In the genomic region with DNA sequence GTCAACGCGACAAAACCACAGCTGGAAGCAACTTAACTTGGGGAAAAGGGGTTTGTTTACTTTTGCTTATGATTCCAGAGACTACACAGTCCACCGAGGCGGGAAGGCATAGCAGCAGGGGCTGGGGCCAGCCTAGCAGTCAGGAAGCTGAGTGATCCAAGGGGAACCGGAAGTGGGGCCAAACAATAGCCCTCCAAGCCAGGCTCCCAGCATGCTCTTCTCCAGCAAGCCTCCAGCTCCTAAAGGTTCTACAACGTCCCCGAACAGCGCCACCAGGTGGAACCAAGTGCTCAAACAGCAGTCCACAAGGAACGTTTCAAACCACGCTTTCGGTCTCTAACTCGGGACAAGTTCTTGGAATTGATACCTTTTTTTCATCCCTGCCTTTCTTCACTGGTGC, we compare ENCODE assay signal across 9 mouse cellular contexts. TPM values are rescaled to one million over a fixed set of nuclear protein-coding genes. Genes with fewer than 3 reads are reported as not detected.
DNase-seq lines count a peak whose midpoint lies in the region; ATAC-seq and TF ChIP-seq lines count a peak whose summit lies in the region.
"Had no signal": no experiment of that assay in that cellular context is flagged by ENCODE, and none has a peak within 500 bp of the region (broad histone marks: within the 10 kb centered on the region; RNA-seq: fewer than 3 reads in every experiment).

No protein-coding gene starts in this region.

- no peaks in the 10 kb centered on the region for H3K9me3 ChIP-seq in embryonic facial prominence, embryonic 10.5 days
- H3K9me3 ChIP-seq in heart, embryonic 16.5 days (replicated peaks; ENCODE audit: control insufficient read depth, low read length): no peaks in the 10 kb centered on the region
- H3K9me3 ChIP-seq: limb, embryonic 12.5 days had no signal

- H3K36me3 ChIP-seq in embryonic facial prominence, embryonic 10.5 days (replicated peaks): no peaks in the 10 kb centered on the region
- no peaks in the 10 kb centered on the region for H3K36me3 ChIP-seq in heart, embryonic 16.5 days (ENCODE audit: control insufficient read depth, insufficient read depth)
- H3K36me3 ChIP-seq in macrophage (ENCODE audit: inconsistent target): no peaks in the 10 kb centered on the region
- H3K36me3 ChIP-seq: limb, embryonic 12.5 days had no signal

- H3K27ac ChIP-seq in embryonic facial prominence, embryonic 10.5 days (replicated peaks): peak overlapping the region; percentile 44; the same call in 1 of the 2 replicates
- H3K27ac ChIP-seq in heart, embryonic 16.5 days (ENCODE audit: low read length): peak overlapping the region; percentile 74
- peak overlapping the region; percentile 43; the same call in 1 of the 2 replicates for H3K27ac ChIP-seq in layer of hippocampus, adult 2 months
- peak overlapping the region; percentile 76 for H3K27ac ChIP-seq in macrophage
- H3K27ac ChIP-seq: limb, embryonic 12.5 days had no signal

- TF ChIP-seq CTCF in layer of hippocampus, adult 2 months (conservative IDR thresholded peaks at IDR 0.05): peak; percentile 75

- H3K9ac ChIP-seq in heart, embryonic 16.5 days (ENCODE audit: low read length): peak overlapping the region; percentile 39
- H3K9ac ChIP-seq: limb, embryonic 12.5 days had no signal

- DNase-seq in cerebellum, adult 11 months: peak; percentile 32
- DNase-seq in ZHBTc4 (ENCODE audit: low read depth, low spot score): peak; percentile 96
- peak; percentile 32 for DNase-seq in embryonic facial prominence, embryonic 10.5 days (ENCODE audit: low spot score)
- no peak for DNase-seq in layer of hippocampus, adult 2 months (ENCODE audit: low spot score in 2 of 2)
- DNase-seq in spleen, postnatal 36 days (ENCODE audit: low spot score in 2 of 2): peak; percentile 75 to 81

- ATAC-seq in cerebellum, adult (ENCODE audit: insufficient number of reproducible peaks, low FRiP score, low TSS enrichment): no peak
- no peak for ATAC-seq in heart, embryonic 16.5 days (replicated peaks; ENCODE audit: extremely low read depth, insufficient read depth, low FRiP score)

- WGBS in embryonic facial prominence, embryonic 10.5 days: 82% methylated on average over 12 of the region's 12 CpGs
- WGBS in heart, embryonic 16.5 days: 48% methylated on average over 12 of the region's 12 CpGs
- 0% methylated on average over 12 of the region's 12 CpGs for WGBS in macrophage (ENCODE audit: missing documents)

- H3K4me3 ChIP-seq in embryonic facial prominence, embryonic 10.5 days: no peak overlapping the region
- H3K4me3 ChIP-seq in heart, embryonic 16.5 days (ENCODE audit: low read length): peak overlapping the region; percentile 30
- H3K4me3 ChIP-seq in layer of hippocampus, adult 2 months: peak overlapping the region; percentile 23; the same call in 1 of the 2 replicates
- peak overlapping the region; percentile 59 for H3K4me3 ChIP-seq in macrophage (ENCODE audit: inconsistent target)
- H3K4me3 ChIP-seq: limb, embryonic 12.5 days had no signal

- peaks cover 49% of the 10 kb centered on the region for H3K79me2 ChIP-seq in macrophage (ENCODE audit: inconsistent target)

- H3K4me2 ChIP-seq in heart, embryonic 16.5 days (ENCODE audit: low read depth, low read length): peak overlapping the region; percentile 77
- H3K4me2 ChIP-seq: limb, embryonic 12.5 days had no signal

- H3K27me3 ChIP-seq in embryonic facial prominence, embryonic 10.5 days (replicated peaks; ENCODE audit: low read depth, poor library complexity, severe bottlenecking): no peaks in the 10 kb centered on the region
- H3K27me3 ChIP-seq in heart, embryonic 16.5 days (ENCODE audit: control insufficient read depth, insufficient read depth, low read length): no peaks in the 10 kb centered on the region
- H3K27me3 ChIP-seq: limb, embryonic 12.5 days had no signal

- H3K4me1 ChIP-seq in embryonic facial prominence, embryonic 10.5 days: peaks cover 46% of the 10 kb centered on the region
- peaks cover 35% of the 10 kb centered on the region for H3K4me1 ChIP-seq in heart, embryonic 16.5 days (ENCODE audit: control insufficient read depth, insufficient read depth, low read length)

RNA-seq across cellular contexts. Expression of a gene that starts 2.2 kb away (rescaled TPM):
- 12.6 and 13.1 TPM in 2 replicates for polyA plus RNA-seq in embryonic facial prominence, embryonic 10.5 days (2016; fragmentation: Nextera tagmentation; extraction: Ambion mirVana)
- 10.0 and 10.8 TPM in 2 replicates for polyA plus RNA-seq in heart, embryonic 16.5 days (2015; fragmentation: Nextera tagmentation; extraction: Ambion mirVana)
- total RNA-seq in layer of hippocampus, adult 2 months (2021): 10 to 100 TPM; 21.2 to 22.7 TPM
- total RNA-seq in macrophage (2018; cell fraction: chromatin; rRNA removed): 10 to 100 TPM in 17 of 26 experiments, 1 to 10 TPM in 9; 4.7 to 23.7 (median 15.7) TPM
- 10 to 100 TPM; 10.3 to 23.5 (median 16.5) TPM for total RNA-seq in macrophage (2018; cell fraction: cytosol; rRNA removed)
- total RNA-seq in macrophage (2018; cell fraction: nucleus; rRNA removed): 10 to 100 TPM in 22 of 26 experiments, 1 to 10 TPM in 4; 7.2 to 33.5 (median 17.0) TPM
- 13.5 to 15.0 TPM (median 14.8 TPM) in 3 replicates for polyA plus RNA-seq in macrophage (2018)

RNA-seq across cellular contexts. Expression of a gene that starts 43.6 kb away (rescaled TPM):
- polyA plus RNA-seq in embryonic facial prominence, embryonic 10.5 days (2016; fragmentation: Nextera tagmentation; extraction: Ambion mirVana): 17.7 and 22.4 TPM in 2 replicates
- polyA plus RNA-seq in heart, embryonic 16.5 days (2015; fragmentation: Nextera tagmentation; extraction: Ambion mirVana): 72.6 and 76.3 TPM in 2 replicates
- 10 to 100 TPM; 85.1 to 86.0 TPM for total RNA-seq in layer of hippocampus, adult 2 months (2021)
- 1 to 10 TPM in 3 of 26 experiments, under 1 TPM in 6, not detected in 17; 0.13 to 2.3 (median 0.41) TPM for total RNA-seq in macrophage (2018; cell fraction: chromatin; rRNA removed)
- total RNA-seq in macrophage (2018; cell fraction: cytosol; rRNA removed): under 1 TPM in 23 of 26 experiments, not detected in 3; 0.03 to 0.35 (median 0.11) TPM
- total RNA-seq in macrophage (2018; cell fraction: nucleus; rRNA removed): 1 to 10 TPM in 1 of 26 experiments, under 1 TPM in 12, not detected in 13; 0.12 to 1.2 (median 0.41) TPM
- polyA plus RNA-seq in macrophage (2018): 0.10 to 0.46 TPM (median 0.19 TPM) in 3 replicates

Comparison
In these comparisons a context has a peak if more than half of its experiments do, and no peak if none do; other contexts are left out.
1. DNase-seq: peak in cerebellum, adult 11 months (single experiment), ZHBTc4 (single experiment), embryonic facial prominence, embryonic 10.5 days (single experiment) and spleen, postnatal 36 days (2 of 2); none in layer of hippocampus, adult 2 months (0 of 2).
2. RNA of a gene that starts 43.6 kb away (polyA plus RNA-seq): 72.6 to 76.3 TPM in heart, embryonic 16.5 days and 17.7 to 22.4 TPM in embryonic facial prominence, embryonic 10.5 days; 0.10 to 0.46 TPM in macrophage; every median in the first group is over 10 times any median in the second.
3. Peak in every context shown above with its lines, with median percentiles within 50 percentile points of each other: H3K27ac ChIP-seq.